Mouse (Mus musculus) right cerebral cortex, adult 18-20 months (tissue): Measurements from ENCODE around the gene Dcaf8.
"Not testable (repeated sequence)": the region's sequence is repeated elsewhere in the genome, so short reads cannot be mapped to it uniquely, and the experiment has no call there.

Experiments used
- DNase-seq: peaks from one replicate; pipeline ENCODE4 v3.0.0; 2022; ENCODE audit warnings: mixed read lengths

The Dcaf8 gene

DNA sequence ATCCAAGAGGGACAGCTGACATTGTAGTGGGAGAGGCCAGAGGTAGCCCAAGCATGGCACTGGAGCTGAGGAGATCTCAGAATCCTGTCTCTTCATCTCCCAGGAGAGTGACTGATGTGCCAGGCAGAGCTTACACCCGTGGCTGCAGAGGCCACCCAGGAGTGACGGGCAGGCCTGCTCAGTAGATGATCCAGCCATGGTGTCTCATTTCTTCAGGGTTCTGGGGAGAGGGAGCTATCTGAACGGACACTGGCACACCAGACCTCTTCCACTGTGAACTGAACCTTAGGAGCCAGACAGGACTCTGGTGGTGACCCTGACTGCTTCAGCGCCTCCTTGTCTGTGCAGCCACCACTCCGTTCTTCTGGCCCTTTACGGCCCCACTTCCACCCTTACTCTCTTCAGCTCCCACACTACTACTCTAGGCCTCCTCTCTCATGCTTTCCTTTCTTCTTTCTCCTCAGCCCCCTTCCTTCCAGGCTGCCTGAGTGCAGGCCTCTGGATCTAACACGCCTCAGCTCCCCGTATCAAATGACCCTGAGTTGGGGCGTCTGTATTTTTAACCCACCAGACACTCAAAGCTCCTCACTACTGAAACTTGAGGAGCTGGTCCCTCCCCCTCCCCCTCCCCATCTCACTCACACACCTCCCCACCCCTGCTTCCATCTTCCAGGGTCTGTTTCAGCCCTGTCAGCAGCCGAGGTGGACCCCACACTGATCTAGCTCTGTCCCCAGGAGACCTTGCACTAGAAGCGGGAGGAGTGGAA lies 73.6 kb downstream of the Dcaf8 start:
- DNase-seq: no peak

DNA sequence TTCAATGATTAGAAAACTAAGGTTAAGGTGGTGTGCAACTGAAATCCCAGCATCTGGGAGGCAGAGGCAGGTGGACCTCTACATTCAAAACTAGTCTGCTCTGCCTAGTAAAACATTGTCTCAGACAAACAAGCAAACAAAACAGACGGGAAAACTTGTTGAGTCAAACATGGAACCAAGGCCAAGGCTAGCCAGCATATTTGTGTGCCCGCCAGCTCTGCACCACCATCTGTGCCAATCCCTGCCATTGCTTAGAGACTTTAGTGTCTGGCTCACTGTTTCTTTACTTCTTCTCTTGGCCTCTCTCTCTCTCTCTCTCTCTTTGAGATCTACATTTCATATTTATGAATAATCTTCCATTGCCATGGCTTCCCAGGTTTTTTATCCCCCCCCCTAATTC lies 80.3 kb downstream of the Dcaf8 start:
- no peak for DNase-seq

DNA sequence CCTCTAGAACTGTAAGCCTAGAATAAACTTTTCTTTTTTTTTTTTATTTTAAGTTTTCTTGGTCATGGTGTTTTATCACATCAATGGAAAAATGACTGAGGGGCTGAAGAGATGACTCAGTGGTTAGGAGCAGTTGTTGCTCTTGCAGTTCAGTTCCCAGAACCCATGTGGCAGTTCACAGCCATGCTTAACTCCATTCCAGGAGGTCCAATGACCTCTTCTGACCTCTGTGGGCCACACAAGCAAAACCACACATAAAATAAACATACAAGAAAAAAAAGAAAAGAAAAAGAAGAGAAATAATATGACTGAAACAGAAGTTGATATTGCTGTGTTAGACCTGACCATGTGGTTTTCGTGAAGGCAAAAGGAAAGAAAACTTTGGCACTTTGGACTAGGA lies 81.3 kb downstream of the Dcaf8 start:
- no peak for DNase-seq

GRCm38 (mm10) chr1:172240945-172241708 lies 93.2 kb downstream of the Dcaf8 start:
- DNase-seq: no peak

- DNase-seq: no peak
Measured at GRCm38 (mm10) chr1:172242401-172242800, 94.5 kb downstream of the Dcaf8 start.

DNA sequence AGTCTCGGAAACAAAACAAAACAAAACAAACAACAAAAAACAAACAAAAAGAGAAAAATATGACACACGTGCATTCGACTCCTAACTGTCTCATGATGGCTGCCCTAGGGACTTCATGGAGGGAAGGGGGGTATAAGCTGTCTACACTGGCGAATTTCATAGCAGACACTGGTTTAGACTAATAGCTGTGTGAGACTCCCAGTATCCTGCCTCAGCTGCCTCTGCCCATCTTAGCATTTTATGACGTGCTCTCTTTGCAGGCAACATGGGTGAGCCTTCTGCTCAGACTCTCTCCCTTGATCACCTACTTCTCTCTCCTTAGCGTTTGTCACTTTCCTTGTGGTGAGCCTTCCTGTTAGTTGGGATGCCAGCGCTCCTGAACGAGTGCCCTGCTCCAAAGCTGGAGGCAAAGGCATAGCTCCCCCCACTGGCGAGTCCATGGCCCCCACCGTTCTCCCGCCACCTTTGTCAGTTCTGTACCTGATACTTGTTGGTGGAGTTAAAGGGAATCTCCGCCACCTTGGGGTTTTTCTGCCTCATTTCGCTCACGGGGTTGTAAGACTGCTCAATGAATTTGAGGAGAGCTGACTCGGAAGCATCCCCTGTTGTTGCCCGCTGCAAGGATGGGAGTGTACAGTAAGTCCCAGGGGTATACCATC lies 95.8 kb downstream of the Dcaf8 start:
- DNase-seq: no peak

DNA sequence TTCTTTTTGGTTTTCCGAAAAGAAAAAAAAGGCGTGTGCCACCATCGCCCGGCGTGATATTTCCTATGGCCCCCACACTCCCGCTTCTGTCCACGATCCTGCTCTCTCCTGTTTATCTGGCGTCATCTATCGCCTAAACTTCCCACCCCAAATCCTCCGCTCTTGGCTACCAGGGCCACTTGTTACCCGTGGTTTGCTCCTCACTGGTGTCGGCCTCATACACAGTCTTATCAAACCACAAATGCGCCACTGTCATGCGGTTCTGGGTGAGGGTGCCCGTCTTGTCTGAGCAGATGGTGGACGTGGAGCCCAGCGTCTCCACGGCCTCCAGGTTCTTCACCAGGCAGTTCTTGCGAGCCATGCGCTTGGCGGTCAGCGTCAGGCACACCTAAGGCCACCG lies 96.8 kb downstream of the Dcaf8 start:
- DNase-seq: not testable (repeated sequence)
